ENCODE assay signal across 8 mouse cellular contexts in genomic region chr5:28458821-28459240, GRCm38 (mm10). TPM values are rescaled to one million over a fixed set of nuclear protein-coding genes. Genes with fewer than 3 reads are reported as not detected.
DNase-seq lines count a peak whose midpoint lies in the region; ATAC-seq lines count a peak whose summit lies in the region.

No protein-coding gene starts in this region.

- no peak for ATAC-seq in hindbrain, embryonic 13.5 days (ENCODE audit: low FRiP score)

- no peaks in the 10 kb centered on the region for H3K9me3 ChIP-seq in hindbrain, embryonic 13.5 days

- peak; percentile 40 for DNase-seq in adrenal gland, postnatal 14 days
- no peak for DNase-seq in adrenal gland, adult 8-10 months
- DNase-seq in ES-CJ7 (ENCODE audit: low read depth, low spot score), result peak; percentile 71
- DNase-seq in lung, postnatal 25 days (ENCODE audit: low spot score), result peak; percentile 86
- DNase-seq in thymus, postnatal 25 days, result no peak
- DNase-seq in gastrocnemius, adult 8-10 months (ENCODE audit: low spot score in 2 of 2), result no peak
- DNase-seq in layer of hippocampus, adult 18-20 months (ENCODE audit: low spot score in 2 of 2), result no peak

- peak overlapping the region; percentile 23; the same call in 1 of the 2 replicates for H3K27ac ChIP-seq in hindbrain, embryonic 13.5 days

- peaks cover 93% of the 10 kb centered on the region for H3K27me3 ChIP-seq in hindbrain, embryonic 13.5 days

- peak overlapping the region; percentile 78 for H3K4me2 ChIP-seq in hindbrain, embryonic 13.5 days

- H3K9ac ChIP-seq in hindbrain, embryonic 13.5 days, result no peak overlapping the region

- H3K4me1 ChIP-seq in hindbrain, embryonic 13.5 days (replicated peaks), result peaks cover 44% of the 10 kb centered on the region

- H3K4me3 ChIP-seq in hindbrain, embryonic 13.5 days, result peak overlapping the region; percentile 45

- WGBS in hindbrain, embryonic 13.5 days, result under 1% methylated on average over 27 of the region's 27 CpGs

- no peaks in the 10 kb centered on the region for H3K36me3 ChIP-seq in hindbrain, embryonic 13.5 days

RNA-seq across cellular contexts. Expression of gene Shh, which starts 8.2 kb away (rescaled TPM):
- total RNA-seq in adrenal gland, postnatal 14 days (2021), result 15.5 and 19.7 TPM in 2 replicates
- total RNA-seq in adrenal gland, adult 8-10 months (2022), result 10 to 100 TPM; 15.7 to 31.6 (median 22.3) TPM
- polyA plus RNA-seq in hindbrain, embryonic 13.5 days (2015; fragmentation: Nextera tagmentation; extraction: Ambion mirVana), result 1.6 and 1.8 TPM in 2 replicates
- total RNA-seq in gastrocnemius, adult 8-10 months (2022), result not detected
- total RNA-seq in layer of hippocampus, adult 18-20 months (2021), result 1 to 10 TPM; 1.2 to 1.3 TPM

Comparison
In these comparisons a context has a peak if more than half of its experiments do, and no peak if none do; other contexts are left out.
1. DNase-seq: peak in adrenal gland, postnatal 14 days (single experiment), ES-CJ7 (single experiment) and lung, postnatal 25 days (single experiment); none in adrenal gland, adult 8-10 months (single experiment), thymus, postnatal 25 days (single experiment), gastrocnemius, adult 8-10 months (0 of 2) and layer of hippocampus, adult 18-20 months (0 of 2).